Mouse (Mus musculus) regulatory T cell (primary cell): ENCODE results near the gene Fgf9.

Source experiments
- in situ Hi-C: fragments of 300-600 bp; cut with MboI, MseI; formaldehyde crosslinking; loops from one replicate; pipeline ENCODE4 v1.15.1; 2025; ENCODE audit warnings: high pct_unique_total_duplicates

The Fgf9 gene

GRCm38 (mm10) chr14:58070481-58071119 is at the start of gene Fgf9:
Gene Fgf9, plus strand, starts transcription at chr14:58070547.
- in situ Hi-C loops, result no loop called here

- in situ Hi-C loops, result loop anchor here (10.0 kb wide), 1 partner anchor 670 kb away; no protein-coding TSS in a partner anchor
Measured at GRCm38 (mm10) chr14:58034567-58034966, 35.8 kb upstream of the Fgf9 start.

- in situ Hi-C loops, result loop anchor here (5.0 to 10.0 kb wide), 2 partner anchors 669 to 1081 kb away; no protein-coding TSS in a partner anchor
Measured at GRCm38 (mm10) chr14:58036174-58036573, 34.2 kb upstream of the Fgf9 start.

GRCm38 (mm10) chr14:58046639-58047284 is 23.6 kb upstream of the Fgf9 start:
- in situ Hi-C loops, result no loop called here

GRCm38 (mm10) chr14:58050691-58051090 is 19.7 kb upstream of the Fgf9 start:
- in situ Hi-C loops, result no loop called here

- in situ Hi-C loops, result no loop called here
Measured at GRCm38 (mm10) chr14:58067586-58067985, 2.8 kb upstream of the Fgf9 start.

GRCm38 (mm10) chr14:58068641-58069040 is 1.7 kb upstream of the Fgf9 start:
- in situ Hi-C loops, result no loop called here

GRCm38 (mm10) chr14:58069927-58070326 is 420 bp upstream of the Fgf9 start:
- in situ Hi-C loops, result no loop called here

GRCm38 (mm10) chr14:58071120-58071641 is 834 bp downstream of the Fgf9 start:
- in situ Hi-C loops, result no loop called here

- in situ Hi-C loops, result no loop called here
Measured at GRCm38 (mm10) chr14:58071830-58072770, 1.8 kb downstream of the Fgf9 start.

GRCm38 (mm10) chr14:58072771-58073501 is 2.6 kb downstream of the Fgf9 start:
- in situ Hi-C loops, result no loop called here

GRCm38 (mm10) chr14:58073936-58074335 is 3.6 kb downstream of the Fgf9 start:
- in situ Hi-C loops, result no loop called here

- in situ Hi-C loops, result no loop called here
Measured at GRCm38 (mm10) chr14:58074621-58075432, 4.5 kb downstream of the Fgf9 start.

GRCm38 (mm10) chr14:58075433-58076029 is 5.2 kb downstream of the Fgf9 start:
- in situ Hi-C loops, result no loop called here

GRCm38 (mm10) chr14:58076030-58076521 is 5.7 kb downstream of the Fgf9 start:
- in situ Hi-C loops, result no loop called here

GRCm38 (mm10) chr14:58076726-58077255 is 6.4 kb downstream of the Fgf9 start:
- in situ Hi-C loops, result no loop called here

- in situ Hi-C loops, result no loop called here
Measured at GRCm38 (mm10) chr14:58079471-58079870, 9.1 kb downstream of the Fgf9 start.

- in situ Hi-C loops, result loop anchor here (10.0 kb wide), 1 partner anchor 1097 kb away; no protein-coding TSS in a partner anchor
Measured at GRCm38 (mm10) chr14:58081955-58082354, 11.6 kb downstream of the Fgf9 start.

- in situ Hi-C loops, result loop anchor here (10.0 kb wide), 1 partner anchor 1099 kb away; no protein-coding TSS in a partner anchor
Measured at GRCm38 (mm10) chr14:58084240-58084639, 13.9 kb downstream of the Fgf9 start.
